In genomic region chr4:142242164-142242563, GRCm38 (mm10) we compare ENCODE assay signal across 26 mouse cellular contexts.
"Had no signal": no experiment of that assay in that cellular context is flagged by ENCODE, and none has a peak within 500 bp of the region (broad histone marks: within the 10 kb centered on the region; RNA-seq: fewer than 3 reads in every experiment).

No protein-coding gene starts in this region.

- H3K4me3 ChIP-seq: embryonic facial prominence, embryonic 10.5 days; embryonic facial prominence, embryonic 12.5 days; embryonic facial prominence, embryonic 13.5 days; embryonic facial prominence, embryonic 15.5 days; erythroblast, embryonic 14.5 days; forebrain, embryonic 10.5 days; forebrain, embryonic 12.5 days; forebrain, embryonic 13.5 days; forebrain, embryonic 15.5 days; gastrocnemius, adult 2 months; heart, adult 2 months had no signal

- H3K27me3 ChIP-seq: embryonic facial prominence, embryonic 12.5 days; embryonic facial prominence, embryonic 13.5 days; embryonic facial prominence, embryonic 15.5 days; forebrain, embryonic 15.5 days had no signal

- H3K9ac ChIP-seq: embryonic facial prominence, embryonic 12.5 days; embryonic facial prominence, embryonic 13.5 days; embryonic facial prominence, embryonic 15.5 days; forebrain, embryonic 12.5 days; forebrain, embryonic 13.5 days; forebrain, embryonic 15.5 days; forebrain, postnatal 0 days had no signal

- ATAC-seq: forebrain, embryonic 13.5 days; forebrain, embryonic 14.5 days; forebrain, embryonic 15.5 days; forebrain, embryonic 16.5 days; forebrain, postnatal 0 days had no signal

- H3K4me2 ChIP-seq: embryonic facial prominence, embryonic 12.5 days; embryonic facial prominence, embryonic 13.5 days; embryonic facial prominence, embryonic 15.5 days; forebrain, embryonic 12.5 days; forebrain, embryonic 13.5 days; forebrain, embryonic 15.5 days had no signal

- H3K9me3 ChIP-seq: embryonic facial prominence, embryonic 10.5 days; embryonic facial prominence, embryonic 12.5 days; embryonic facial prominence, embryonic 13.5 days; embryonic facial prominence, embryonic 15.5 days; forebrain, embryonic 10.5 days; forebrain, embryonic 12.5 days; forebrain, embryonic 13.5 days; forebrain, embryonic 15.5 days had no signal

- DNase-seq: cerebellum, adult 9-11 months; cerebellum, postnatal 10 days; cerebellum, postnatal 14 days; cerebellum, postnatal 25 days; cerebellum, postnatal 36 days; embryo, embryonic 11 days; forebrain, postnatal 0 days; gastrocnemius, adult 2 months; gastrocnemius, postnatal 10 days; gastrocnemius, postnatal 14 days; gastrocnemius, postnatal 25 days; gastrocnemius, postnatal 36 days; heart, adult 11 months; heart, adult 18-20 months; heart, adult 2 months had no signal

- H3K36me3 ChIP-seq: embryonic facial prominence, embryonic 12.5 days; embryonic facial prominence, embryonic 13.5 days; embryonic facial prominence, embryonic 15.5 days; forebrain, embryonic 10.5 days; forebrain, embryonic 12.5 days; forebrain, embryonic 15.5 days had no signal

- H3K27ac ChIP-seq: embryonic facial prominence, embryonic 10.5 days; embryonic facial prominence, embryonic 12.5 days; embryonic facial prominence, embryonic 13.5 days; embryonic facial prominence, embryonic 15.5 days; forebrain, embryonic 10.5 days; forebrain, embryonic 12.5 days; forebrain, embryonic 13.5 days; forebrain, embryonic 15.5 days; gastrocnemius, adult 2 months; heart, adult 2 months had no signal
